Mouse (Mus musculus) bone marrow, adult 2 months (tissue): Measurements from ENCODE around the gene Proser3.

Experiments
- CTCF ChIP-seq: fragments of 200-500 bp; IDR thresholded peaks from 2 replicates; pipeline ENCODE4 v1.5.1; 2011; ENCODE audit warnings: low read length, control low read depth; ENCODE audit not compliant: control insufficient read depth, insufficient read depth
- POLR2A ChIP-seq: fragments of 200-500 bp; IDR thresholded peaks from 2 replicates; pipeline ENCODE4 v1.6.1; 2011; ENCODE audit warnings: low read depth, mild to moderate bottlenecking, control low read depth, low read length, borderline replicate concordance; ENCODE audit not compliant: control insufficient read depth

GRCm38 (mm10) chr7:30591605-30591951, 39.5 kb upstream of the Proser3 start:
- TF ChIP-seq CTCF, result no peak
- TF ChIP-seq POLR2A, result no peak
